Mouse (Mus musculus) layer of hippocampus, adult 9-10 months (tissue): ENCODE data around the gene Fam163a.
"Not testable (repeated sequence)": the region's sequence is repeated elsewhere in the genome, so short reads cannot be mapped to it uniquely, and the experiment has no call there.

Experiments
- DNase-seq: peaks from one replicate; pipeline ENCODE4 v3.0.0; 2022; ENCODE audit warnings: low spot score

Fam163a gene

DNA sequence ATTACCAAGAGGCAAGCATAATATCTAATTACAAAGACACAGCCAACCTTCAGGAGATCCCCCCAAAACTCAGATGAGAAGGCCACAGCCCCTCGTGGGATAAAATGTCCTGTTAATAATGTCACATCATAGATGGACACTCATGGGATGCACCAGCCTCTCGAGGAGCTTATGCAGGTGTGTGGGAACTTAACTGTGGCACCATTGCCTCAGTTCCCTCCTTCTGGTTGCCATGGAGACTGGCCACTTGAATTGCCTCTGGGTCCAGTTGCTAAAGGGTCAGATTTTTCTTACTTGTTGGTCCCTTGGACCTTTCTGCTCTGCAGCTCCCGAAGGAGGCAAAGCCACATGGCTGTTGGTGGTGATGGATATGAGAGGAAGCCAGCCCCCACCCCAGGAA lies 127.2 kb downstream of the Fam163a start:
- no peak for DNase-seq

GRCm38 (mm10) chr1:156076474-156076873 lies 128.4 kb downstream of the Fam163a start:
- no peak for DNase-seq

GRCm38 (mm10) chr1:156074575-156074974 lies 130.3 kb downstream of the Fam163a start:
- no peak for DNase-seq

DNA sequence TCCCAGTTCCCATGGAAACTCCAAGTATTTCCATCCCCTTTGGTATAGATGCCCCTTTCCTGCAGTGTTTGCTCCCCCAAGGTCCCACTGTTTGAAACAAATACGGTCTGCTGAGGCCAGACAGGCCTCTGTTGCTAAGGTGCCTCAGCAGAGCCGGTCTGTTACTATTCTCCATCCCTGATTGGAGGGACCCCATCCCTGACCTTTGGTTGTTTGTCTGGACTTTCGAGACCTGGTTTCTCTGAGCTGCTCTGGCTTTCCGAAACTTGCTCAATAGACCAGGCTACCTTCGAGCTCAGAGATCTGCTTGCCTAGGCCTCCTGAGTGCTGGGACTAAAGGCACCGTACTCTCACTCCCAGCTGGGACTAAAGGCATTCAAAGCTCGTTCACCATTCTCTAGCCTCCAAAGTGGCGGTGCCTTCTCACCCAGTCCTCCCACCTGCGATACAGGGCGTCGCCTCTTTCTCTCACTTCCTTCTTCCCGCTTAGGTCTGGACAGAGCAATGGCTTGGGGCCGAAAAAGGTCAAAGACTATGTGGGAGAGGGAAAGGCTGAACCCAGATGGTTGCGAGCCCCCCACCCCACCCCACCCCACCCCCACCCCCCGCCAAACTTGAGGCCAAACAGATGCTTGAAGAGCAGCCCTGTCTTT lies 131.5 kb downstream of the Fam163a start:
- no peak for DNase-seq

- DNase-seq: no peak
Measured at GRCm38 (mm10) chr1:156070106-156070505, 134.7 kb downstream of the Fam163a start.

GRCm38 (mm10) chr1:156066133-156066532 lies 138.7 kb downstream of the Fam163a start:
- no peak for DNase-seq

DNA sequence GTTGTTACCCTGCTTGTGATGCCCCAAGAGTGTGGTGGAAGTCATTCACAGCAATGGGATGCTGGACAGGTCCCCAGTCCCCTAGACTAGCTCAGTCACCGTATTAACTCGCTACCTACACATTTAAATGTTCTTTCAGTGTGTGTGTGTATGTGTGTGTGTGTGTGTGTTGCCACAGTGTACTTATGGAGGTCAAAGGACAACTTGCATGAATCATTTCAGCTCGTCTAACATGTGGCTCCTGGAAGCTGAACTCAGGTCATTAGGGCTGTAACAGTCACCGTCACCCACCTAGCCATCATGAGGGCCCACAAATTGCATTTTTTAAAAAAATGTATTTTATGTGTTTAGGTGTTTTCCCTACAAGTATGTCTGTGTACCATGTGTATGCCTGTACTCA lies 142.6 kb downstream of the Fam163a start:
- DNase-seq: no peak

- DNase-seq: no peak
Measured at GRCm38 (mm10) chr1:156058207-156058606, 146.6 kb downstream of the Fam163a start.

GRCm38 (mm10) chr1:156046688-156047087 lies 158.1 kb downstream of the Fam163a start:
- DNase-seq: no peak

GRCm38 (mm10) chr1:156044211-156044611 lies 160.6 kb downstream of the Fam163a start:
- DNase-seq: no peak

DNA sequence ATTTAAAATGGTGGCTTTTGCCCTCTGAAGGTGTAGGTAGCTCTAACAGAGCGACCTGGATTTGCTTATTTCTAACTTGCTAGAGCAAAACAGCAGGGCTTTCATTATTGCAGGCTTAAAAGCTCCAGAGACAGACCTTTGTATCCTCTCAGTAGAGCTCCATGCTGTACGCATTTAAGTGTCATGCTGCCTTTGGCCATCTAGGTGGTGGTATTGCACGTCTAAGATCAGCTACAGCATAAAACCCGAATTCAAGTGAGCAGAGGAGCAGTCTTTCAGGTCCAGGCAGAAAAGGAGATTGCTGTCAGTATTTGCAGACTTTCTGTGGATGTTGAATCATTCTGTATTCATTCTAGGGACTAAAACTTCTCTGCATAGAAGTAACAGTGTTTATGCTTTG lies 161.8 kb downstream of the Fam163a start:
- DNase-seq: no peak

GRCm38 (mm10) chr1:156042481-156042880 lies 162.3 kb downstream of the Fam163a start:
- no peak for DNase-seq

GRCm38 (mm10) chr1:156041451-156042241 lies 163.2 kb downstream of the Fam163a start:
- no peak for DNase-seq

GRCm38 (mm10) chr1:156040731-156041401 lies 164.0 kb downstream of the Fam163a start:
- DNase-seq: peak; percentile 82

GRCm38 (mm10) chr1:156039989-156040388 lies 164.8 kb downstream of the Fam163a start:
- DNase-seq: not testable (repeated sequence)

DNA sequence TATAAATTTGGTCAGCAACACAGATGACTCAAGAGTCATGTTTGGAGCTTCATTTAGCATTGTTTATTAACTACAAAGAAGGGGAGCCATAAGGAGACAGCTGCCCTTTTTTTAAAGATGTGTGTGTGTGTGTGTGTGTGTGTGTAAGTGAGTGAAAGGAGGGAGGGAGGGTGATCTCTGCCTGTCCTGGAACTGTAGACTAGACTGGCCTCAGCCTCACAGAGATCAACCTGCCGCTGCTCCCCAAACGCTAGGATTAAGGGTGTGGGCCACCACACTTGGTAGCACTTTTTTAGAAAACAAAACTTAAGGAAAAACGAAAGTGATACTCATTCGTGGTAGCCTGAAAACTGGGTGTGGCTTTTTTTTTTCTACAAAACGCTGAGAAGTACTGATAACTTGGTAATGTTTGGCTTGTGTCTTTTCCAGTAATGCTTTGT lies 167.7 kb downstream of the Fam163a start:
- DNase-seq: no peak

DNA sequence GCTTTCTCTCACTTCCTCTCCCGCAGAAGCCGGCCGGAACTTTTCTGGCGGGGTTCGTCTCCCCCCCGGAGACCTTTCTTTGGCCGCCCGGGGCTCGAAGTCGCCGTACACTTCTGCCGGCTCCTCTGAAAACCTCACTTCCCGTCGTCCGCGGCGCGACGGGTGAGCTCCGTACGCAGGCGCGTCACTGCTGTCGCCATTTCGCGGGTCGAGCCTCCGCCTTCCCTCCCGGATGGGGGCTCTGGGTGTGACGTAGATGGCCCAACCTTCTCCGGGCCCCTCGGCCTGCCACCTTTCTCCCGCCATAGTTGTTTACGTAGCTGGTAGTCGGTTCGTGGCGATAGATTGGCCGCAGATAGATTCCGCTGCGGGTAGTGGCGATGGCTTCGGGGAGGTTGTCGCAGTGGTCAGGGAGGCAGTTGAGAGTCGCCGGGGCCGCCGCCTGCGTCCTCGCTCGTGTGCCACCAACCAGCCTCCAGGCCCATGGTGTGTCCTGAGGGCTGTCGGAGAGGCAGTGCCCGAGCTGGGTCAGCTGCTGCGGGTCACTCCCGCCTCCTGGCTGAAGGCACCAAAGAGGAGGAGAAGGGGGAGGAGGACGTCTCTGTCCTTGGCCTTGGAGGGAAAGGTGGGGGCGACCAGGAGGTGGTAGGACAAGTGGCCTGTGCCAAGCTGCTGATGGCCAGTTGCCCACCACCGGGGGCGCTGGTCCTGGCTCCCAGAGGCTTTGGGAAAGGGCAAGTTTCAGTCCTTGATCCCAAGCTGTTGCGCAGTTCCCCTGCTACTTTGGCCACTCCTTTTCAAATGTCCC lies 168.7 kb downstream of the Fam163a start, which contains the start of gene Tor1aip1:
Gene Tor1aip1 (minus strand): TSS at position 551 of the 808 bp plus-strand sequence.
- DNase-seq: peak; percentile 85

GRCm38 (mm10) chr1:156035269-156035929 lies 169.4 kb downstream of the Fam163a start, which contains the start of gene Tor1aip2:
TSS of gene Tor1aip2 (plus strand) at chr1:156035403.
- DNase-seq: no peak

DNA sequence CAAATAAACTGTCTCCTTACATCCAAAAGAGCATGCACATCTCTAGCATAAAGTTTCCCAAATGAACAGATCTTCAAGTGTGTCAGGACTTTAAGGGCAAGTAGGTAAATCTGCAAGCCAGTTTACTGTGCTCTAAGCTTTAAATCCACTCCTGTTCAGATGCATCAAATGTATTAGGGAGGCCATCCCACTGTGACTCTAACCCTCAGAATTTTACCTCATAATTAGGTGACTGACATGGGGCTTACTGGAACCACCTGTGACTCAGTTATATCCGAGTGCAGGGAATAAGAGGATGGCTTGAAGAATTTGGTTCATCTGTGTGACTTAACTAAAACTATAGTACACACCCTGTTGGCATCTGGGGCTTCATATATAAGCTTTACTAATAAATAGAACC lies 170.2 kb downstream of the Fam163a start:
- DNase-seq: no peak

GRCm38 (mm10) chr1:156033921-156034320 lies 170.9 kb downstream of the Fam163a start:
- no peak for DNase-seq

- no peak for DNase-seq
Measured at GRCm38 (mm10) chr1:156028340-156028975, 176.4 kb downstream of the Fam163a start.
